Mouse (Mus musculus) liver, embryonic 11.5 days (tissue): ENCODE data around the gene Jak2. TPM values are rescaled to one million over a fixed set of nuclear protein-coding genes. Genes with fewer than 3 reads are reported as not detected.

Experiments used
- ATAC-seq: fragments of 200-750 bp; cut with Nextera tagmentation; replicated peaks from 2 replicates; pipeline ENCODE4 v1.8.0; 2017; ENCODE audit warnings: moderate number of reproducible peaks, mild to moderate bottlenecking, moderate TSS enrichment, moderate library complexity; ENCODE audit not compliant: low FRiP score
- DNase-seq: peaks from one replicate; pipeline ENCODE4 v3.0.0-alpha.2; 2017; ENCODE audit warnings: low spot score
- H3K27ac ChIP-seq: fragments of 300-500 bp; sonication (generic); 2 replicates; pipeline ENCODE4 v1.5.1; 2014; ENCODE audit warnings: mild to moderate bottlenecking, low read depth, low read length, control low read depth
- H3K27me3 ChIP-seq: fragments of 300-500 bp; sonication (generic); replicated peaks from 2 replicates; pipeline ENCODE4 v1.6.1; 2014; ENCODE audit warnings: low read length, mixed read lengths; ENCODE audit not compliant: control insufficient read depth, insufficient read depth
- H3K36me3 ChIP-seq: fragments of 300-500 bp; sonication (generic); 2 replicates; pipeline ENCODE4 v1.6.1; 2014; ENCODE audit warnings: mild to moderate bottlenecking, low read length, moderate library complexity, mixed read lengths; ENCODE audit not compliant: control insufficient read depth, insufficient read depth
- H3K4me1 ChIP-seq: fragments of 300-500 bp; sonication (generic); replicated peaks from 2 replicates; pipeline ENCODE4 v1.6.1; 2014; ENCODE audit warnings: low read length, mixed read lengths; ENCODE audit not compliant: control insufficient read depth, insufficient read depth
- H3K4me2 ChIP-seq: fragments of 300-500 bp; sonication (generic); 2 replicates; pipeline ENCODE4 v1.6.1; 2014; ENCODE audit warnings: mild to moderate bottlenecking, control low read depth, moderate library complexity
- H3K4me3 ChIP-seq: fragments of 300-500 bp; sonication (generic); 2 replicates; pipeline ENCODE4 v1.5.1; 2014; ENCODE audit warnings: low read depth, low read length, control low read depth
- H3K9ac ChIP-seq: fragments of 300-500 bp; sonication (generic); 2 replicates; pipeline ENCODE4 v1.6.1; 2014; ENCODE audit warnings: low read depth, low read length, control low read depth
- H3K9me3 ChIP-seq: fragments of 300-500 bp; sonication (generic); 2 replicates; pipeline ENCODE4 v1.6.1; 2016; ENCODE audit warnings: low read length, inconsistent platforms, mixed read lengths; ENCODE audit not compliant: control insufficient read depth
- WGBS: fragments of 180-500 bp; shearing (Covaris S2); extraction: QIAGEN DNeasy Blood & Tissue Kit; methylation state at CpG from one replicate; pipeline ENCODE4 v1.1.7; 2014; 5-methylcytosine and 5-hydroxymethylcytosine counted together
- polyA plus RNA-seq: library from polyadenylated mRNA; unstranded; fragments of >200 nt; fragmentation: Nextera tagmentation; extraction: Ambion mirVana; gene quantifications from 2 replicates; pipeline ENCODE4 v1.2.1, GENCODE M21; 2014

The Jak2 gene
- polyA plus RNA-seq, 1 experiment from 2014 or later = 18.1 TPM

GRCm38 (mm10) chr19:29261638-29262037 lies 10.0 kb downstream of the Jak2 start:
- Histone ChIP-seq H3K4me2 (no peak overlapping the region), H3K27me3 (no peaks in the 10 kb centered on the region), H3K9ac (no peak overlapping the region), H3K4me1 (no peaks in the 10 kb centered on the region), H3K36me3 (peaks cover 4% of the 10 kb centered on the region; the same call in 1 of the 2 replicates), H3K27ac (no peak overlapping the region), H3K9me3 (no peaks in the 10 kb centered on the region), H3K4me3 (no peak overlapping the region)
- 85% methylated on average over 9 of the region's 9 CpGs for WGBS
- ATAC-seq = no peak
- DNase-seq = no peak

- ATAC-seq (no peak), DNase-seq (no peak)
- no peaks in the 10 kb centered on the region for H3K9me3 ChIP-seq
- H3K4me1 ChIP-seq = no peaks in the 10 kb centered on the region
- H3K27ac ChIP-seq = no peak overlapping the region
- WGBS = 81% methylated on average over 1 of the region's 1 CpGs
- no peaks in the 10 kb centered on the region for H3K27me3 ChIP-seq
- no peak overlapping the region for H3K4me3 ChIP-seq
- no peak overlapping the region for H3K4me2 ChIP-seq
- peaks cover 4% of the 10 kb centered on the region; the same call in 1 of the 2 replicates for H3K36me3 ChIP-seq
- no peak overlapping the region for H3K9ac ChIP-seq
Measured at GRCm38 (mm10) chr19:29263492-29263891, 11.9 kb downstream of the Jak2 start.

- no peak overlapping the region for H3K27ac ChIP-seq
- peaks cover 6% of the 10 kb centered on the region for H3K4me1 ChIP-seq
- no peak overlapping the region for H3K4me2 ChIP-seq
- H3K9ac ChIP-seq = no peak overlapping the region
- peaks cover 4% of the 10 kb centered on the region; the same call in 1 of the 2 replicates for H3K36me3 ChIP-seq
- ATAC-seq (no peak), DNase-seq (no peak)
- H3K9me3 ChIP-seq = no peaks in the 10 kb centered on the region
- no peak overlapping the region for H3K4me3 ChIP-seq
- WGBS = 85% methylated on average over 5 of the region's 5 CpGs
- H3K27me3 ChIP-seq = no peaks in the 10 kb centered on the region
Measured at GRCm38 (mm10) chr19:29265538-29265937, 13.9 kb downstream of the Jak2 start.

- H3K9me3 ChIP-seq = no peaks in the 10 kb centered on the region
- peak; percentile 54 for ATAC-seq
- H3K36me3 ChIP-seq = peaks cover 4% of the 10 kb centered on the region; the same call in 1 of the 2 replicates
Measured at GRCm38 (mm10) chr19:29267075-29267868, 15.6 kb downstream of the Jak2 start.

GRCm38 (mm10) chr19:29268788-29269321 lies 17.2 kb downstream of the Jak2 start:
- WGBS = 91% methylated on average over 4 of the region's 4 CpGs
- Histone ChIP-seq H3K4me3 (no peak overlapping the region), H3K36me3 (no peaks in the 10 kb centered on the region), H3K9me3 (no peaks in the 10 kb centered on the region), H3K9ac (no peak overlapping the region), H3K27ac (no peak overlapping the region), H3K4me1 (peaks cover 12% of the 10 kb centered on the region), H3K4me2 (no peak overlapping the region), H3K27me3 (no peaks in the 10 kb centered on the region)
- no peak for DNase-seq
- ATAC-seq = no peak

More at GRCm38 (mm10) chr19:29267075-29267868, 15.6 kb downstream of the Jak2 start:
- H3K4me1 ChIP-seq = peaks cover 12% of the 10 kb centered on the region
- no peak overlapping the region for H3K4me3 ChIP-seq
- 88% methylated on average over 4 of the region's 4 CpGs for WGBS
- H3K27me3 ChIP-seq = no peaks in the 10 kb centered on the region
- H3K9ac ChIP-seq = no peak overlapping the region
- no peak overlapping the region for H3K4me2 ChIP-seq
- H3K27ac ChIP-seq = 0 out of 2 replicates have a peak overlapping the region, but pooled peaks have one; percentile 7
- no peak for DNase-seq

- 62% methylated on average over 6 of the region's 6 CpGs for WGBS
- Histone ChIP-seq H3K36me3 (0 out of 2 replicates have a peak, but pooled peaks cover 2% of the 10 kb centered on the region), H3K4me1 (peaks cover 12% of the 10 kb centered on the region), H3K27me3 (no peaks in the 10 kb centered on the region), H3K4me3 (no peak overlapping the region), H3K9ac (no peak overlapping the region), H3K4me2 (no peak overlapping the region), H3K9me3 (no peaks in the 10 kb centered on the region), H3K27ac (no peak overlapping the region)
- ATAC-seq (no peak), DNase-seq (no peak)
Measured at GRCm38 (mm10) chr19:29270226-29270625, 18.6 kb downstream of the Jak2 start.

- no peak overlapping the region for H3K4me2 ChIP-seq
- H3K36me3 ChIP-seq = peaks cover 2% of the 10 kb centered on the region; the same call in 1 of the 2 replicates
- peaks cover 12% of the 10 kb centered on the region for H3K4me1 ChIP-seq
- H3K4me3 ChIP-seq = no peak overlapping the region
- no peak overlapping the region for H3K9ac ChIP-seq
- H3K9me3 ChIP-seq = no peaks in the 10 kb centered on the region
- ATAC-seq (no peak), DNase-seq (no peak)
- no peaks in the 10 kb centered on the region for H3K27me3 ChIP-seq
- H3K27ac ChIP-seq = no peak overlapping the region
- whole genome bisulfite sequencing = 60% methylated on average over 12 of the region's 12 CpGs
Measured at GRCm38 (mm10) chr19:29271147-29271578, 19.5 kb downstream of the Jak2 start.

- no peaks in the 10 kb centered on the region for H3K27me3 ChIP-seq
- ATAC-seq (no peak), DNase-seq (no peak)
- no peak overlapping the region for H3K4me2 ChIP-seq
- H3K4me1 ChIP-seq = peaks cover 12% of the 10 kb centered on the region
- H3K9me3 ChIP-seq = no peaks in the 10 kb centered on the region
- 82% methylated on average over 3 of the region's 3 CpGs for WGBS
- H3K9ac ChIP-seq = no peak overlapping the region
- H3K4me3 ChIP-seq = no peak overlapping the region
- peaks cover 8% of the 10 kb centered on the region for H3K36me3 ChIP-seq
- no peak overlapping the region for H3K27ac ChIP-seq
Measured at GRCm38 (mm10) chr19:29272011-29272809, 20.6 kb downstream of the Jak2 start.
